Mouse (Mus musculus): ENCODE results near the gene Cd2bp2.

- TF ChIP-seq CTCF (IDR thresholded peaks at IDR 0.05; ENCODE audit: low read depth): no peak
- TF ChIP-seq EP300 (optimal IDR thresholded peaks at IDR 0.05): no peak
Measured at GRCm38 (mm10) chr7:127166501-127166900, 29.3 kb downstream of the Cd2bp2 start.

Data from stomach, postnatal 0 days (tissue).